Mouse (Mus musculus) heart, postnatal 14 days (tissue): ENCODE measurements at regions not wholly inside any gene's neighbourhood (a gene's known extent, or its start where the extent isn't known, plus 50 kb on each side); places are given as distances from the start of the nearest gene placed in this dataset.

Experiments used
- DNase-seq, 2 experiments: peaks; one replicate each; pipeline ENCODE4 v3.0.0; 2021 to 2022
- intact Hi-C: fragments of 180-260 bp; cut with DNase I; formaldehyde crosslinking; loops from one replicate; pipeline ENCODE4 v1.15.1; 2025

- intact Hi-C loops = no loop called here
Observed at GRCm38 (mm10) chr13:70412788-70413187, 224.6 kb downstream of the Ice1 start.

GRCm38 (mm10) chr13:70418156-70418555 lies 219.3 kb downstream of the Ice1 start:
- DNase-seq = no peak
- intact Hi-C loops = no loop called here

More at GRCm38 (mm10) chr13:70412788-70413187, 224.6 kb downstream of the Ice1 start:
- DNase-seq = no peak

GRCm38 (mm10) chr13:70439419-70439818 lies 198.0 kb downstream of the Ice1 start:
- intact Hi-C loops = no loop called here

GRCm38 (mm10) chr13:70446940-70447339 lies 190.5 kb downstream of the Ice1 start:
- no peak for DNase-seq
- intact Hi-C loops = no loop called here

More at GRCm38 (mm10) chr13:70439419-70439818, 198.0 kb downstream of the Ice1 start:
- no peak for DNase-seq

GRCm38 (mm10) chr13:70454592-70455390 lies 182.6 kb downstream of the Ice1 start:
- intact Hi-C loops = no loop called here
- no peak for DNase-seq

- intact Hi-C loops = no loop called here
- no peak for DNase-seq
Observed at GRCm38 (mm10) chr13:70458406-70458805, 179.0 kb downstream of the Ice1 start.

- intact Hi-C loops = no loop called here
- DNase-seq = no peak
Observed at GRCm38 (mm10) chr13:70464996-70465395, 172.4 kb downstream of the Ice1 start.

- DNase-seq = no peak
- intact Hi-C loops = no loop called here
Observed at GRCm38 (mm10) chr13:70474746-70475145, 162.7 kb downstream of the Ice1 start.

- DNase-seq = no peak
- intact Hi-C loops = no loop called here
Observed at GRCm38 (mm10) chr13:70475366-70475765, 162.1 kb downstream of the Ice1 start.

GRCm38 (mm10) chr13:70499302-70499701 lies 138.1 kb downstream of the Ice1 start:
- DNase-seq = no peak
- intact Hi-C loops = no loop called here
